Comparison of ENCODE assay signal across 20 mouse cellular contexts in the genomic region with DNA sequence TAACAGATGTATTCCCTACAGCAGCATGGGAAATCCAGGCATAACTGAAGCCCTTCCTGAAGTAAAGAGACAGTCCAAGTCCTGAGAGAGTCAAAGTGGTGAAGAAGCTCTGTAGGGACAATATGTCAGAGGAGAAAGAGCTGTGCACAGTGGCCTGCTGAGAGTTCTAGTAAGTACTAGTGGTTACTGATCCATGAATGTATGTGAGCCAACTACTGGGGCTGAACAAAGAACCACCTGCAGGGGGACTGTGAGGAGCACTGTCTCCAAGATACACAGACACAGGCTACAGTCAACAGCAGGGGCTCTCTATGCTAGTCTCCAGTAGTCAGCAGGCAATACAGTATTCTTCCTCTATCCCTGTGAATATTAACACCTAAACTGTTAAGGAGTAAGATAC.
DNase-seq lines count a peak whose midpoint lies in the region; ATAC-seq and TF ChIP-seq lines count a peak whose summit lies in the region.
"Had no signal": no experiment of that assay in that cellular context is flagged by ENCODE, and none has a peak within 500 bp of the region (broad histone marks: within the 10 kb centered on the region; RNA-seq: fewer than 3 reads in every experiment).

No protein-coding gene starts in this region.

- no peak overlapping the region for H3K4me2 ChIP-seq in midbrain, embryonic 11.5 days
- H3K4me2 ChIP-seq in midbrain, embryonic 15.5 days, result no peak overlapping the region
- no peak overlapping the region for H3K4me2 ChIP-seq in intestine, postnatal 0 days (replicated peaks; ENCODE audit: low read depth)
- H3K4me2 ChIP-seq: embryonic facial prominence, embryonic 13.5 days; forebrain, embryonic 13.5 days; heart, embryonic 12.5 days; hindbrain, embryonic 13.5 days had no signal

- H3K9ac ChIP-seq in midbrain, embryonic 11.5 days (ENCODE audit: low read length), result no peak overlapping the region
- no peak overlapping the region for H3K9ac ChIP-seq in midbrain, embryonic 15.5 days
- no peak overlapping the region for H3K9ac ChIP-seq in intestine, postnatal 0 days (ENCODE audit: low read depth, low read length)
- H3K9ac ChIP-seq: embryonic facial prominence, embryonic 13.5 days; forebrain, embryonic 13.5 days; forebrain, postnatal 0 days; heart, embryonic 12.5 days; hindbrain, embryonic 13.5 days had no signal

- no peak for TF ChIP-seq CTCF in brain, embryonic 14.5 days (IDR thresholded peaks at IDR 0.05; ENCODE audit: borderline replicate concordance, extremely low read depth, insufficient read depth, insufficient read length)
- TF ChIP-seq CTCF in intestine, postnatal 0 days (IDR thresholded peaks at IDR 0.05; ENCODE audit: low read depth), result no peak

- no peak overlapping the region for H3K4me3 ChIP-seq in midbrain, embryonic 11.5 days (ENCODE audit: low read depth, low read length)
- no peak overlapping the region for H3K4me3 ChIP-seq in midbrain, embryonic 15.5 days
- no peak overlapping the region for H3K4me3 ChIP-seq in intestine, postnatal 0 days (ENCODE audit: low read depth, low read length)
- H3K4me3 ChIP-seq: embryonic facial prominence, embryonic 13.5 days; forebrain, embryonic 13.5 days; heart, embryonic 12.5 days; hindbrain, embryonic 13.5 days had no signal

- H3K4me1 ChIP-seq in midbrain, embryonic 11.5 days (ENCODE audit: control insufficient read depth, insufficient read depth, low read length), result no peaks in the 10 kb centered on the region
- H3K4me1 ChIP-seq in midbrain, embryonic 15.5 days, result no peaks in the 10 kb centered on the region
- no peaks in the 10 kb centered on the region for H3K4me1 ChIP-seq in intestine, postnatal 0 days (replicated peaks; ENCODE audit: control insufficient read depth, insufficient read depth, low read length)
- H3K4me1 ChIP-seq: embryonic facial prominence, embryonic 13.5 days; forebrain, embryonic 13.5 days; heart, embryonic 12.5 days; hindbrain, embryonic 13.5 days had no signal

- no peaks in the 10 kb centered on the region for H3K27me3 ChIP-seq in midbrain, embryonic 11.5 days (ENCODE audit: control insufficient read depth, insufficient read depth, low read length)
- H3K27me3 ChIP-seq in midbrain, embryonic 15.5 days (replicated peaks), result no peaks in the 10 kb centered on the region
- no peaks in the 10 kb centered on the region for H3K27me3 ChIP-seq in intestine, postnatal 0 days (replicated peaks; ENCODE audit: control insufficient read depth, insufficient read depth, low read length)
- H3K27me3 ChIP-seq: embryonic facial prominence, embryonic 13.5 days; forebrain, embryonic 13.5 days; heart, embryonic 12.5 days; hindbrain, embryonic 13.5 days; Patski had no signal

- no peak overlapping the region for H3K27ac ChIP-seq in midbrain, embryonic 11.5 days (ENCODE audit: low read depth, low read length)
- no peak overlapping the region for H3K27ac ChIP-seq in midbrain, embryonic 15.5 days
- H3K27ac ChIP-seq in intestine, postnatal 0 days (ENCODE audit: low read depth, low read length), result no peak overlapping the region
- H3K27ac ChIP-seq: embryonic facial prominence, embryonic 13.5 days; forebrain, embryonic 13.5 days; hindbrain, embryonic 13.5 days had no signal

- DNase-seq in cerebellum, postnatal 10 days, result peak; percentile 3 to 30
- DNase-seq in cerebellum, postnatal 4 days (ENCODE audit: low spot score in 2 of 2), result no peak
- no peak for DNase-seq in midbrain, embryonic 11.5 days (ENCODE audit: low spot score, missing footprints)
- peak; percentile 23 for DNase-seq in brain, embryonic 14.5 days (ENCODE audit: low read depth)
- DNase-seq in kidney, postnatal 4 days, result no peak
- DNase-seq: adrenal gland, adult 8-10 months; adrenal gland, postnatal 36 days; cerebellum, adult 11 months; cerebellum, adult 8-10 months; forebrain, postnatal 0 days; gastrocnemius, postnatal 14 days; heart, postnatal 36 days had no signal

- no peaks in the 10 kb centered on the region for H3K9me3 ChIP-seq in midbrain, embryonic 11.5 days (ENCODE audit: control insufficient read depth, low read length)
- no peaks in the 10 kb centered on the region for H3K9me3 ChIP-seq in midbrain, embryonic 15.5 days
- H3K9me3 ChIP-seq in intestine, postnatal 0 days (ENCODE audit: control insufficient read depth), result no peaks in the 10 kb centered on the region
- H3K9me3 ChIP-seq: embryonic facial prominence, embryonic 13.5 days; forebrain, embryonic 13.5 days; heart, embryonic 12.5 days; hindbrain, embryonic 13.5 days had no signal

- H3K36me3 ChIP-seq in midbrain, embryonic 11.5 days (ENCODE audit: control insufficient read depth, insufficient read depth, low read length), result no peaks in the 10 kb centered on the region
- no peaks in the 10 kb centered on the region for H3K36me3 ChIP-seq in midbrain, embryonic 15.5 days (replicated peaks)
- no peaks in the 10 kb centered on the region for H3K36me3 ChIP-seq in intestine, postnatal 0 days (ENCODE audit: control insufficient read depth, insufficient read depth)
- H3K36me3 ChIP-seq: embryonic facial prominence, embryonic 13.5 days; heart, embryonic 12.5 days; hindbrain, embryonic 13.5 days had no signal

- no peak for TF ChIP-seq POLR2A in brain, embryonic 14.5 days (IDR thresholded peaks at IDR 0.05; ENCODE audit: borderline replicate concordance, extremely low read depth, insufficient read depth, insufficient read length, poor library complexity, severe bottlenecking)

- 0 out of 2 replicates have a peak, but pooled peaks have one; percentile 46 for ATAC-seq in midbrain, embryonic 11.5 days (ENCODE audit: low FRiP score)
- ATAC-seq in midbrain, embryonic 15.5 days (replicated peaks), result no peak
- ATAC-seq in intestine, postnatal 0 days, result no peak
- ATAC-seq: forebrain, embryonic 13.5 days; forebrain, postnatal 0 days; intestine, embryonic 16.5 days; Patski had no signal

Comparison
In these comparisons a context has a peak if more than half of its experiments do, and no peak if none do; other contexts are left out.
1. DNase-seq: peak in cerebellum, postnatal 10 days (2 of 2) and brain, embryonic 14.5 days (single experiment); none in cerebellum, postnatal 4 days (0 of 2), midbrain, embryonic 11.5 days (single experiment) and kidney, postnatal 4 days (0 of 2).